Mouse (Mus musculus): ENCODE measurements around the gene Mylpf.

The Mylpf gene

DNA sequence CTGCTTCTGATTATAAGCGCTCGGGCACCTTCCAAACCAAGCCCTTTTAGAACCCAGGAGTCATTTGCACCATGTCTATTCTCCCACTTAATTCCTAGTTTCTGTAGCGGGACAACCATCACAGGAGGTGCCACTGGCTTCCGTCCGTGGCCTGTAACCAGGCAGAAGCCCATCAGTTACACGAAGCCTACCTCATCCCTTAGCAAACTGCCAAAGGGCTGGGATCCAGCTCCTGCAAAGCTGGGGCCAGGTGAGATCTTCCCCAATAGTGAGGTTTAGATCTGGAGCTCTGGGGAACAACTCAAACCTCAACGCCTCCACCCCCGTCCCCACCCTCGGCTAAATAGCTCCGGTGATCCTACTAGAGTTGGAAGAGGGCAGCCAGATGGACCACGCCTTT, 12.2 kb upstream of the Mylpf start:
- no peak for DNase-seq (ENCODE audit: inconsistent age in 2 of 2, low spot score in 1 of 2)

DNA sequence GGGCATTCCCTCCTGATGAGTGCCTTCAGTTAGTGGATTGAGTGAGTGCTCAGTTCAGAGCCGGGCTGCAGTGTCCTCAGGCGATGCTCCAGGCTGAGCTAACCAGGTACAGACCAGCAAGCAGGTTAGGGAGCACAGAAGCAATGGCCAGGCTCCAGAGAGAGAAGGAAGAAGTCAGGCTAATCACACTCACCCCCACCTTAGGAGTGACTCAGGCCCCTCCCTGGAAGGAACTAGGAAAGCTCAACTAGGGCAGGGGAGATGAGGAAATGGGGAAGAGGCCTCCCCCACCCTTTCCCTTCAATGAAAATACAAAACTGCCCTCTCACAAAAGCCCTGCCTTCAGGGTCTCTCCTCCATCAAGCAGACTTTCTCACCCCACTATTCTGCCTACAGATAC, 2.1 kb upstream of the Mylpf start:
- DNase-seq (ENCODE audit: inconsistent age in 2 of 2, low spot score in 1 of 2): peak in 1 of 2 experiments; percentile 53

- peak; percentile 50 to 72 for DNase-seq (ENCODE audit: inconsistent age in 2 of 2, low spot score in 1 of 2)
Measured at GRCm38 (mm10) chr7:127207374-127208294, 1.1 kb upstream of the Mylpf start.

DNA sequence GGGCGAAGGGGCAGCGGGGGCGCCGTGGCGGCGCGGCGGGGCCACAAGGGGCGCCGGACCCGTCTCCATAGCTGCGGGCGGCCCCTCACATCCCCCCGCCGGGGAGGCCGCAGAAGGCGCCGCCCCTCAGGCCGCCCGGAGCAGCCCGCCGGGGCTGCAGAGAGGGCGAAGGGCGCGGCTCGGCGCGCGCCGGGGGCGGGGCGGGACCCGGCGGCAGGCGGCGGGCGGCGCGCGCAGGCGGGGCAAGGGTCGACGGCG, 466 bp upstream of the Mylpf start, which contains the start of gene Tbc1d10b:
Gene Tbc1d10b (minus strand): TSS at position 174 of the 258 bp plus-strand sequence.
- DNase-seq (ENCODE audit: inconsistent age in 2 of 2, low spot score in 1 of 2): no peak

- no peak for DNase-seq (ENCODE audit: inconsistent age in 2 of 2, low spot score in 1 of 2)
Measured at GRCm38 (mm10) chr7:127209851-127210250, 1.2 kb downstream of the Mylpf start.

- DNase-seq (ENCODE audit: inconsistent age in 2 of 2, low spot score in 1 of 2): no peak
Measured at GRCm38 (mm10) chr7:127210266-127210665, 1.6 kb downstream of the Mylpf start.

DNA sequence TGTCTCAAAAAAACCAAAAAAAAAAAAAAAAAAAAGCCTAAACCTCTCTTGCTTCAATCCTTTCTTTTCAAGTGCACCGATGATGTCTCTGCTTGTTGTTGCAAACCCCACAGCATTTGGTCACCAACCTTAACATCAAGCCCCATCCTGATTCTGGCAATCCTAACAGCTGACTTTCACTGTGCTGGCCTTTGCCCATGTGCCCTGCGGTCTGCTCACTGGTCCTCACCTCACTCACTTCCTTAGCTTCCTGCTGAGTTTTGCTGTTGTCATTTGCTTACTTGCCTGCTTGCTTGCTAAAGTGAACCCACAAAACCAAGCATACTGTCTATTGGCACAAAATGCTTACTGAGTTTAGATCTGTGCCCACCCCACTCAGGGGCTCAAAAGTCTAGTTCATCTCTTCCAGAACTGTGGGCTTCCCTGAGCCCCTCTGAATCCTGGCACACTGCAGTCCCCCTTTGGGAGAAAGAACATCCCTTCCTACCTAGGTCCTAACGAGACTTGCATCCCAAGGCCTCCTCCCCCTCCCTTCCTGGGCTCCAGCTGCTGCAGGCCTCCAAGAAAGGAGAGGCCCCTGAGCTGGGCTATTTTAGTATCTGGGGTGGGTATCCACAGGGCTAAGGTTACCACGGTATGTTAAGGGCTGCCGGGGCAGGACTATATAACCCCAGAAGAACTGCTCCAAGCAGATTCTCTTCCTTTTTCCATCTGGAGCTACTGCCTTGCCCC, 2.5 kb downstream of the Mylpf start:
- peak in 1 of 2 experiments; percentile 24 for DNase-seq (ENCODE audit: inconsistent age in 2 of 2, low spot score in 1 of 2)

DNA sequence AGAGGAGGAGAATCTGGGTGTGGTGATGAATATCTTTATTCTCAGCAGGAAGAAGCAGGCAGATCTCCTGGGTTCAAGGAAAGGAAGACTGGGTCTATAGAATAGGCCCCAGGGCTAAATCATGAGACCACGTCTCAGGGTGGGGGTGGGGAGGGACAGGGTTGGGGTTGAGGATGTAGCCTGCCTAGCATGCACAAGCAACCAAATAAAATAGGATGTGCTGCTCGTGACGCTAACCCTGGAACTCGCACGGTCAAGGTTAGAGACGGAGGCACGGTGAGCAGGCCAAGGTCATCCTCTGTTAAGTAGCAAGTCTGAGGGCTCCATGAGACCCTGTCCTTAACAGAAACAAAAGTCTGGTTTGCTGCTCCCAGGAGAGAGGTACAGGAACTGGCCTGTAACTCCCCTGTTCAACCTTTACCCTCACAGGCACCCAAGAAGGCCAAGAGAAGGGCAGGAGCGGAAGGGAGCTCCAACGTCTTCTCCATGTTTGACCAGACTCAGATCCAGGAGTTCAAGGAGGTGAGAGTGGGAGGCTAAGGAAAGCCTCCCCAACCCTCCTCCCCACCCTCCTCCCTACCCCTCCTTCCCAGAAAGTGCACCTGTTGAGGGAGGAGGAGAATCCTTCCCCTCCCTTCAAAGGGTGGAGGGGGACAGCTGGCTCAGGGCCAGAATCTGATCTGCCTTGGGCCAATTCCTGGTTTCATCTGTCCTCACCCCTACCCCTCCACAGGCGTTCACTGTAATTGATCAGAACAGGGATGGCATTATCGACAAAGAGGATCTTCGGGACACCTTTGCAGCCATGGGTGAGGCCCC, 4.0 kb downstream of the Mylpf start:
- no peak for DNase-seq (ENCODE audit: inconsistent age in 2 of 2, low spot score in 1 of 2)

DNA sequence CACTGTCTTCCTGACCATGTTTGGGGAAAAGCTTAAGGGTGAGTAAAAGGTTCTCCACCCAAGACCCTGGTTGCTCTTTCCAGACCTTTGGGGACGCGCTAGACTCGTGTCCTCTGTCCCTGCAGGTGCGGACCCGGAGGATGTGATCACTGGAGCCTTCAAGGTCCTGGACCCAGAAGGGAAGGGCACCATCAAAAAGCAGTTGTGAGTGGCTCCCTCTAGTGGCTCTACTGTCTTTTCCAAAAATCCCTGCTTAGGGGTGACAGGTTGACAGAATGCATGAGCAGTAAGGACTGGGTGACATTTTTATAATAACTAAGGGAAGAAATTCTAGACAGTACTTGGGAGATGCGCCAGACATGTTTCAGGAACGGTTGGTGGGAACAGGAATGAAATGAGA, 4.8 kb downstream of the Mylpf start:
- peak in 1 of 2 experiments; percentile 81 for DNase-seq (ENCODE audit: inconsistent age in 2 of 2, low spot score in 1 of 2)

- no peak for DNase-seq (ENCODE audit: inconsistent age in 2 of 2, low spot score in 1 of 2)
Measured at GRCm38 (mm10) chr7:127213930-127214329, 5.2 kb downstream of the Mylpf start.

DNA sequence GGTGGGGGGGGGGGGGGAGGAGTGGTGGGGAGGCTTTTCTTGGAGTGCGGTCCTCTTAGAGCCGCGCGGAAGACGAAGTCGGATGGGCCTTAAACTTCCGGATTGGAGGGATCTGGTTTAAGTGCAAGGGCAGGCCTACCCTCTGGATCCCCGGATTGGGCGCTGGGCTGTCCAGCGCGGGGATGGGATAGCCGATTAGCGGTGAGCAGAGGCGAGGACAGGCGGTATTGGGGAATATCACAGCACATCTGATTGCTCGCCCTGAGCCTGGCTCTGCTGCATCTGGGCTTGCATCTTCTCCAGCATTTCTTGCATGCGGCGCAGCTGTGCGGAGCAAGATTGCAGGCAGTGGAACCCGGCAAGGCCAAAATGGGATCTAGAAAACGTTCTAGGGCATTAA, 5.8 kb downstream of the Mylpf start:
- DNase-seq (ENCODE audit: inconsistent age in 2 of 2, low spot score in 1 of 2): peak in 1 of 2 experiments; percentile 47

DNA sequence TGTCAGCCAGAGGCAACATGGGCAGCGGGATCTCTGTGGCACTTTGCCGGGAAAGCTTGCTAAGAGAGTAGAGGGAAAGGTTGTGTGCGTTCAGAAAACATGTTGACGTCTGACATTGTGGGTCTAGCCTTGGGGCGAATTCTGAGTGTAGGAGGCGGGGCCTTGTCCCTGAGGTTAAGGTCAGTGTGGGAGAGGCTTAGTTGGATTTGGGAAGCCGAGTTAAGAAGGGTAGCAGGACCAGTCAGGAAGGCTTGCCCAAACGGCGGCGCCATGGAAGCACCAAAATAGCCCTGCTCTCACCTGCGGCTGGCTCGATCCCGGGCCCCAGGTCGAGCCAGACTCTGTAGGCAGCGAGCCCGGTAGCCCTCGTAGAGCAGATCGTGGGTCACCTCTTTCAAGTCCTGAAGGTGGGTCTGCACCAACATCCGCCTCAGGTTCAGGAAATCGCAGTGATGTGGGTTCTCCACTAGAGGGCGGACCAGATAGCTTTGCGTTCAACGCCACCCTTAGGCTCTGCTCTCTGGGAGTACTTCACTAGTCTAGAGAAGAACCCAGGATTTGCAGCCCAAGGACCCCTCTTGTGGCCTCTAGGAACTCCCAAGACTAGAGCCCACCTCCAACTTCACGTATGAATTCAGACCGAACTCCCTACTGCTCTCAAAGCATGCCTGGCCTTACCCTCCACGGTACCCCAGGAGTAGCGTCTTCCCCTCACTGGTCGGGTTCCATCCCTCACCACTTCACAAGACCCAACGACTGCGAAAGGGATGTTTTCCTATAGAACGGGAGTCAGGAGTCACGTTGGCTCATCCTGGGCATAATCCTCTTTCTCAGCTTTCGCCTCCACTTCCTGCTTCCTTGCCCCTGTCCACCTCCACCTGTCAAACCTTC, 6.5 kb downstream of the Mylpf start:
- DNase-seq (ENCODE audit: inconsistent age in 2 of 2, low spot score in 1 of 2): peak; percentile 60 to 89

DNA sequence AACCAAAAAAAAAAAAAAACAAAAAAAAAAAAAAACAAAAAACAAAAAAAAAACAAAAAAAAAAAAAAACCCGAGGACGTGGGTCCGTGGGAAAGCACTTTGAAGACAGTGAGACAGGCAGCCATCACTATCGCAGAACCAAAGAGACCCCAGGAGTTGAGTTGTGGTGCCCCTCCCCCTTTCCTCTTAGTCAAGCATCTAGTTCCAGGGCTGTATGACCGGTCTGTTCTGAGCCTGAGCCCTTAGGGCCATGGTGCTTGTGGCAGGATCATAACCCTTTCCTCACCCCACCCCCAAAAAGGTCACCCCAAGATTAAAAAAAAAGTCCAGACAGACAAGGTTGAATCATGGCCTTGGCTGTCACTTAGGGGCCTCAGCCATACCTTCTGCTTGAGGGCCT, 7.6 kb downstream of the Mylpf start:
- DNase-seq (ENCODE audit: inconsistent age in 2 of 2, low spot score in 1 of 2): no peak

- no peak for DNase-seq (ENCODE audit: inconsistent age in 2 of 2, low spot score in 1 of 2)
Measured at GRCm38 (mm10) chr7:127217475-127217874, 8.8 kb downstream of the Mylpf start.

GRCm38 (mm10) chr7:127217901-127218642, 9.4 kb downstream of the Mylpf start:
- peak in 1 of 2 experiments; percentile 20 for DNase-seq (ENCODE audit: inconsistent age in 2 of 2, low spot score in 1 of 2)

GRCm38 (mm10) chr7:127218670-127219069, 10.0 kb downstream of the Mylpf start:
- no peak for DNase-seq (ENCODE audit: inconsistent age in 2 of 2, low spot score in 1 of 2)

DNA sequence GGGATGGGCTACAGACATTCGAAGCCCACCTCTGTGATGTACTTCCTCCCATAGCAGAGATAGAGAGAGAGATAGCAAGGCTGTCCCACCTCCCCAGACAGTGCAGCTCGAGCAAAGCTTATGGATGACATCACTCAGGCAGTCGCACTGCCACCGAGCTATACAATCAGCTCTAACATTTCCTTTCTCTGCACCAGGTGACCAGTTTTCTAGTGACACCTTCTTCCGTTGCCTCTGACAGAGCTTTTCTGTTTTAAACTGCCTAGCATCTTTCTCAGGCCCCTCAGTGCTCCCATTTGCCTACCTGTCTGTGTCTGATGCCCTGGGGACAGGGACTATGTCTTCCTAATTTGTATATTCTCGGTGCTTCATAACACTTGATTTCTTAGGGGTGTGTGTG, 11.8 kb downstream of the Mylpf start:
- no peak for DNase-seq (ENCODE audit: inconsistent age in 2 of 2, low spot score in 1 of 2)

- no peak for DNase-seq (ENCODE audit: inconsistent age in 2 of 2, low spot score in 1 of 2)
Measured at GRCm38 (mm10) chr7:127223106-127223505, 14.4 kb downstream of the Mylpf start.
